Mouse (Mus musculus) heart, embryonic 14.5 days (tissue): ENCODE results near the gene Limd1. TPM values are rescaled to one million over a fixed set of nuclear protein-coding genes. Genes with fewer than 3 reads are reported as not detected.
A peak's percentile ranks its signal among the peaks of the same experiment; 100 is the strongest.

Experiments used
- ATAC-seq: fragments of 200-750 bp; cut with Nextera tagmentation; 2 replicates; pipeline ENCODE4 v1.8.0; 2017; ENCODE audit warnings: low read depth, moderate TSS enrichment; ENCODE audit not compliant: insufficient number of reproducible peaks, insufficient read depth, low FRiP score
- H3K27ac ChIP-seq, 2 experiments: fragments of 200-500 bp in 1 of 2; fragments of 300-500 bp in 1 of 2; sonication (generic) in 1 of 2; replicated peaks in 1 of 2; 2 replicates each; pipeline ENCODE4 v1.5.1; 2012 to 2014; ENCODE audit warnings: low read depth in 2 of 2, low read length in 2 of 2, control low read depth in 1 of 2, mild to moderate bottlenecking in 1 of 2, mixed read lengths in 1 of 2; ENCODE audit not compliant: control insufficient read depth in 1 of 2, insufficient read depth in 1 of 2
- H3K27me3 ChIP-seq: fragments of 300-500 bp; sonication (generic); 2 replicates; pipeline ENCODE4 v1.6.1; 2014; ENCODE audit warnings: mild to moderate bottlenecking, low read length, control low read depth; ENCODE audit not compliant: control insufficient read depth, insufficient read depth
- H3K36me3 ChIP-seq: fragments of 300-500 bp; sonication (generic); 2 replicates; pipeline ENCODE4 v1.6.1; 2014; ENCODE audit warnings: mild to moderate bottlenecking, control low read depth, low read length, mixed read lengths; ENCODE audit not compliant: control insufficient read depth, insufficient read depth
- H3K4me1 ChIP-seq, 2 experiments: fragments of 200-500 bp in 1 of 2; fragments of 300-500 bp in 1 of 2; sonication (generic) in 1 of 2; 2 replicates each; pipeline ENCODE4 v1.6.1; 2012 to 2014; ENCODE audit warnings: low read length in 2 of 2, control low read depth in 1 of 2, mixed read lengths in 1 of 2; ENCODE audit not compliant: control insufficient read depth in 2 of 2, insufficient read depth in 2 of 2
- H3K4me2 ChIP-seq: fragments of 300-500 bp; sonication (generic); 2 replicates; pipeline ENCODE4 v1.6.1; 2014; ENCODE audit warnings: mild to moderate bottlenecking, low read length
- H3K4me3 ChIP-seq, 2 experiments: fragments of 200-500 bp in 1 of 2; fragments of 300-500 bp in 1 of 2; sonication (generic) in 1 of 2; 2 replicates each; pipeline ENCODE4 v1.5.1; 2012 to 2014; ENCODE audit warnings: low read length in 2 of 2, mild to moderate bottlenecking in 2 of 2, control low read depth in 1 of 2, low read depth in 1 of 2, moderate library complexity in 1 of 2; ENCODE audit not compliant: control insufficient read depth in 1 of 2, insufficient read depth in 1 of 2
- H3K9ac ChIP-seq: fragments of 300-500 bp; sonication (generic); 2 replicates; pipeline ENCODE4 v1.6.1; 2014; ENCODE audit warnings: mild to moderate bottlenecking, low read length
- H3K9me3 ChIP-seq: fragments of 300-500 bp; sonication (generic); 2 replicates; pipeline ENCODE4 v1.6.1; 2016; ENCODE audit warnings: low read length, control low read depth; ENCODE audit not compliant: control insufficient read depth
- WGBS: fragments of 180-500 bp; shearing (Covaris S2); extraction: QIAGEN DNeasy Blood & Tissue Kit; methylation state at CpG from one replicate; pipeline ENCODE4 v1.1.7; 2014; 5-methylcytosine and 5-hydroxymethylcytosine counted together
- polyA plus RNA-seq: library from polyadenylated mRNA; unstranded; fragments of >200 nt; fragmentation: Nextera tagmentation; extraction: Ambion mirVana; gene quantifications from 2 replicates; pipeline ENCODE4 v1.2.1, GENCODE M21; 2014

The Limd1 gene
- polyA plus RNA-seq, 1 experiment from 2014 or later, result 50.9 TPM

GRCm38 (mm10) chr9:123528926-123529295 is 50.4 kb downstream of the Limd1 start:
- Histone ChIP-seq H3K4me1 (peaks cover 0 to 22% of the 10 kb centered on the region in 2 experiments; a peak in 2 of 4 replicates), H3K27ac (peak overlapping the region; percentile 96 to 98), H3K9me3 (no peaks in the 10 kb centered on the region), H3K36me3 (no peaks in the 10 kb centered on the region), H3K4me2 (peak overlapping the region; percentile 76), H3K27me3 (no peaks in the 10 kb centered on the region), H3K9ac (peak overlapping the region; percentile 75), H3K4me3 (peak overlapping the region; percentile 59 to 99)
- peak; percentile 25; the same call in 1 of the 2 replicates for ATAC-seq
- WGBS, result 1% methylated on average over 17 of the region's 17 CpGs

- ATAC-seq, result peak; percentile 98
- under 1% methylated on average over 77 of the region's 79 CpGs for WGBS
Observed at GRCm38 (mm10) chr9:123529392-123530157, 51.1 kb downstream of the Limd1 start, which contains the start of gene Sacm1l. TSS of gene Sacm1l (plus strand) at chr9:123529759.

GRCm38 (mm10) chr9:123530158-123530475 is 51.6 kb downstream of the Limd1 start:
- H3K4me1 ChIP-seq, result peaks cover 0 to 22% of the 10 kb centered on the region in 2 experiments; a peak in 2 of 4 replicates
- H3K27me3 ChIP-seq, result no peaks in the 10 kb centered on the region
- peak overlapping the region; percentile 98 for H3K9ac ChIP-seq
- no peaks in the 10 kb centered on the region for H3K9me3 ChIP-seq
- no peak for ATAC-seq
- peaks cover 4% of the 10 kb centered on the region; the same call in 1 of the 2 replicates for H3K36me3 ChIP-seq
- peak overlapping the region; percentile 78 for H3K4me2 ChIP-seq
- WGBS, result under 1% methylated on average over 13 of the region's 13 CpGs
- H3K27ac ChIP-seq, result peak overlapping the region; percentile 87 to 98
- peak overlapping the region; percentile 80 to 99 for H3K4me3 ChIP-seq

More at GRCm38 (mm10) chr9:123529392-123530157, 51.1 kb downstream of the Limd1 start, which contains the start of gene Sacm1l:
- Histone ChIP-seq H3K9ac (peak within 1 kb of the TSS; percentile 98), H3K27ac (peak within 1 kb of the TSS; percentile 96 to 98), H3K4me3 (peak within 1 kb of the TSS; percentile 80 to 99), H3K4me1 (peaks cover 0 to 22% of the 10 kb centered on the region in 2 experiments; a peak in 2 of 4 replicates), H3K27me3 (no peaks in the 10 kb centered on the region), H3K9me3 (no peaks in the 10 kb centered on the region), H3K36me3 (no peaks in the 10 kb centered on the region), H3K4me2 (peak within 1 kb of the TSS; percentile 78)

GRCm38 (mm10) chr9:123530566-123531130 is 52.1 kb downstream of the Limd1 start:
- no peaks in the 10 kb centered on the region for H3K9me3 ChIP-seq
- peaks cover 0 to 22% of the 10 kb centered on the region in 2 experiments; a peak in 2 of 4 replicates for H3K4me1 ChIP-seq
- H3K27me3 ChIP-seq, result no peaks in the 10 kb centered on the region
- H3K27ac ChIP-seq, result peak overlapping the region in 1 of 2 experiments; percentile 98; a peak in 2 of 4 replicates
- peak overlapping the region; percentile 98 for H3K9ac ChIP-seq
- H3K4me2 ChIP-seq, result peak overlapping the region; percentile 78
- ATAC-seq, result no peak
- peak overlapping the region; percentile 80 to 99; a peak in 3 of 4 replicates for H3K4me3 ChIP-seq
- WGBS, result 48% methylated on average over 11 of the region's 11 CpGs
- H3K36me3 ChIP-seq, result peaks cover 5% of the 10 kb centered on the region; the same call in 1 of the 2 replicates

- H3K9ac ChIP-seq, result peak overlapping the region; percentile 98
- no peak for ATAC-seq
Observed at GRCm38 (mm10) chr9:123531234-123531633, 52.7 kb downstream of the Limd1 start.

GRCm38 (mm10) chr9:123536613-123537012 is 58.1 kb downstream of the Limd1 start:
- Histone ChIP-seq H3K27ac (no peak overlapping the region), H3K36me3 (peaks cover 5% of the 10 kb centered on the region; the same call in 1 of the 2 replicates), H3K4me1 (peaks cover 0 to 19% of the 10 kb centered on the region in 2 experiments; a peak in 3 of 4 replicates), H3K9me3 (no peaks in the 10 kb centered on the region), H3K4me2 (no peak overlapping the region), H3K9ac (no peak overlapping the region), H3K27me3 (no peaks in the 10 kb centered on the region), H3K4me3 (no peak overlapping the region)
- ATAC-seq, result no peak
- WGBS, result 73% methylated on average over 2 of the region's 2 CpGs

More at GRCm38 (mm10) chr9:123531234-123531633, 52.7 kb downstream of the Limd1 start:
- no peak overlapping the region for H3K27ac ChIP-seq
- H3K36me3 ChIP-seq, result peaks cover 5% of the 10 kb centered on the region; the same call in 1 of the 2 replicates
- no peaks in the 10 kb centered on the region for H3K9me3 ChIP-seq
- peak overlapping the region; percentile 78 for H3K4me2 ChIP-seq
- H3K27me3 ChIP-seq, result no peaks in the 10 kb centered on the region
- peak overlapping the region in 1 of 2 experiments; percentile 99; a peak in 2 of 4 replicates for H3K4me3 ChIP-seq
- H3K4me1 ChIP-seq, result peaks cover 0 to 23% of the 10 kb centered on the region in 2 experiments; a peak in 3 of 4 replicates

- Histone ChIP-seq H3K27ac (no peak overlapping the region), H3K4me3 (no peak overlapping the region), H3K4me2 (no peak overlapping the region), H3K4me1 (peaks cover 0 to 16% of the 10 kb centered on the region in 2 experiments; a peak in 3 of 4 replicates), H3K27me3 (no peaks in the 10 kb centered on the region), H3K36me3 (peaks cover 10% of the 10 kb centered on the region), H3K9ac (no peak overlapping the region), H3K9me3 (no peaks in the 10 kb centered on the region)
- WGBS, result 83% methylated on average over 4 of the region's 4 CpGs
- ATAC-seq, result no peak
Observed at GRCm38 (mm10) chr9:123538189-123538588, 59.7 kb downstream of the Limd1 start.
